Comparison of ENCODE assay signal across 8 mouse cellular contexts in the genomic region with DNA sequence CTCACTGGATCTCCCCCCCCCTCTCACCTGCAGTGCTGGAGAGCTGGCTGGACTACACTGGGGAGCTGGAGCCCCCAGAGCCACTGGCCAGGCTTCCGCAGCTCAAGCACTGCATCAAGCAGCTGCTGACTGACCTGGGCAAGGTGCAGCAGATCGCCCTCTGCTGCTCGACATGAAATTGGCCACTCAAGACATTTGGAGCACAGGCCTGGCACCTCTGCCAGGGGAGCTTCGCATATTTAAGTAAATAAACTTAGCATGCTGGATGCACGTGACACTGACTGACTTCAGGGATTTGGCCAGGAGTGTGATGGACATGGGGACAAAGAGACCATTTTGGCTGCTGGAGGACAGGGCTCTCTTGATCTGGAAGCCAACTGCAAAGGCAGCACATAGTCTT. TPM values are rescaled to one million over a fixed set of nuclear protein-coding genes. Genes with fewer than 3 reads are reported as not detected.
DNase-seq lines count a peak whose midpoint lies in the region; ATAC-seq and TF ChIP-seq lines count a peak whose summit lies in the region.

No protein-coding gene starts in this region.

- no peak overlapping the region for H3K27ac ChIP-seq in lung, embryonic 14.5 days (ENCODE audit: low read depth)

- no peak overlapping the region for H3K4me3 ChIP-seq in lung, embryonic 14.5 days (ENCODE audit: low read depth, low read length)

- peak; percentile 26 to 28 for DNase-seq in cerebellum, adult 18-20 months
- no peak for DNase-seq in cerebellum, adult 11-12 months
- DNase-seq in left cerebral cortex, postnatal 4 days: peak; percentile 32
- DNase-seq in left cerebral cortex, postnatal 14 days (ENCODE audit: low spot score in 2 of 2): no peak
- peak; percentile 35 for DNase-seq in ZHBTc4 (ENCODE audit: low read depth, low spot score)
- DNase-seq in lung, embryonic 14.5 days: peak; percentile 42
- no peak for DNase-seq in left cerebral cortex, adult 9 months (ENCODE audit: low spot score in 2 of 2)

- no peaks in the 10 kb centered on the region for H3K9me3 ChIP-seq in lung, embryonic 14.5 days (ENCODE audit: low read depth, low read length)

- no peaks in the 10 kb centered on the region for H3K27me3 ChIP-seq in lung, embryonic 14.5 days (ENCODE audit: insufficient read depth, low read length)

- intact Hi-C loops in left cerebral cortex, postnatal 4 days (cut with DNase I): no loop called here
- intact Hi-C loops in left cerebral cortex, postnatal 14 days (cut with DNase I): no loop called here

- no peaks in the 10 kb centered on the region for H3K4me1 ChIP-seq in lung, embryonic 14.5 days (ENCODE audit: insufficient read depth)

- peaks cover 56% of the 10 kb centered on the region for H3K36me3 ChIP-seq in lung, embryonic 14.5 days (ENCODE audit: insufficient read depth)

- TF ChIP-seq CTCF in lung, embryonic 14.5 days (IDR thresholded peaks at IDR 0.05; ENCODE audit: low read depth): peak; percentile 39

- 47% methylated on average over 5 of the region's 5 CpGs for WGBS in lung, embryonic 14.5 days

- H3K9ac ChIP-seq in lung, embryonic 14.5 days: no peak overlapping the region

- no peak overlapping the region for H3K4me2 ChIP-seq in lung, embryonic 14.5 days

- no peak for ATAC-seq in lung, embryonic 14.5 days (ENCODE audit: insufficient read depth)
- ATAC-seq in erythroblast, adult 5-6 weeks (replicated peaks; ENCODE audit: low FRiP score, poor library complexity, severe bottlenecking): no peak

RNA-seq across cellular contexts. Expression of gene Cnbd2, which starts 4.8 kb away (rescaled TPM):
- total RNA-seq in left cerebral cortex, postnatal 4 days (2021): 1 to 10 TPM; 4.1 to 4.7 TPM
- total RNA-seq in left cerebral cortex, postnatal 14 days (2021): 1 to 10 TPM; 3.3 to 5.5 TPM
- polyA plus RNA-seq in lung, embryonic 14.5 days (2014; fragmentation: Nextera tagmentation; extraction: Ambion mirVana): 3.5 and 3.9 TPM in 2 replicates
- 0.38 and 1.0 TPM in 2 replicates for total RNA-seq in erythroblast, adult 5-6 weeks (2015; ENCODE audit: low replicate concordance)
- 1.4 TPM in 1 of 2 replicates, not detected in the other for total RNA-seq in erythroblast, adult 5-6 weeks (2017; ENCODE audit: low replicate concordance)

RNA-seq across cellular contexts. Expression of gene Scand1, which starts 5.2 kb away (rescaled TPM):
- total RNA-seq in left cerebral cortex, postnatal 4 days (2021): 100 to 1,000 TPM in 1 of 2 experiments, 10 to 100 TPM in 1; 96.9 to 106 TPM
- 100 to 1,000 TPM in 1 of 2 experiments, 10 to 100 TPM in 1; 87.8 to 113 TPM for total RNA-seq in left cerebral cortex, postnatal 14 days (2021)
- polyA plus RNA-seq in lung, embryonic 14.5 days (2014; fragmentation: Nextera tagmentation; extraction: Ambion mirVana): 61.0 and 66.3 TPM in 2 replicates
- 2.3 TPM in 1 of 2 replicates, not detected in the other for total RNA-seq in erythroblast, adult 5-6 weeks (2015; ENCODE audit: low replicate concordance)
- 1.9 and 16.4 TPM in 2 replicates for total RNA-seq in erythroblast, adult 5-6 weeks (2017; ENCODE audit: low replicate concordance)

Comparison
In these comparisons a context has a peak if more than half of its experiments do, and no peak if none do; other contexts are left out.
1. DNase-seq: peak in cerebellum, adult 18-20 months (2 of 2), left cerebral cortex, postnatal 4 days (single experiment), ZHBTc4 (single experiment) and lung, embryonic 14.5 days (single experiment); none in cerebellum, adult 11-12 months (single experiment), left cerebral cortex, postnatal 14 days (0 of 2) and left cerebral cortex, adult 9 months (0 of 2).
2. RNA of gene Scand1, which starts 5.2 kb away (total RNA-seq): 87.8 to 113 TPM in left cerebral cortex, postnatal 14 days and 96.9 to 106 TPM in left cerebral cortex, postnatal 4 days; 1.9 to 16.4 TPM in erythroblast, adult 5-6 weeks; every median in the first group is over 4 times any median in the second.